Mouse (Mus musculus): ENCODE data around the gene Mlec.
"Not testable (repeated sequence)": the region's sequence is repeated elsewhere in the genome, so short reads cannot be mapped to it uniquely, and the experiment has no call there.

Gene Mlec

DNA sequence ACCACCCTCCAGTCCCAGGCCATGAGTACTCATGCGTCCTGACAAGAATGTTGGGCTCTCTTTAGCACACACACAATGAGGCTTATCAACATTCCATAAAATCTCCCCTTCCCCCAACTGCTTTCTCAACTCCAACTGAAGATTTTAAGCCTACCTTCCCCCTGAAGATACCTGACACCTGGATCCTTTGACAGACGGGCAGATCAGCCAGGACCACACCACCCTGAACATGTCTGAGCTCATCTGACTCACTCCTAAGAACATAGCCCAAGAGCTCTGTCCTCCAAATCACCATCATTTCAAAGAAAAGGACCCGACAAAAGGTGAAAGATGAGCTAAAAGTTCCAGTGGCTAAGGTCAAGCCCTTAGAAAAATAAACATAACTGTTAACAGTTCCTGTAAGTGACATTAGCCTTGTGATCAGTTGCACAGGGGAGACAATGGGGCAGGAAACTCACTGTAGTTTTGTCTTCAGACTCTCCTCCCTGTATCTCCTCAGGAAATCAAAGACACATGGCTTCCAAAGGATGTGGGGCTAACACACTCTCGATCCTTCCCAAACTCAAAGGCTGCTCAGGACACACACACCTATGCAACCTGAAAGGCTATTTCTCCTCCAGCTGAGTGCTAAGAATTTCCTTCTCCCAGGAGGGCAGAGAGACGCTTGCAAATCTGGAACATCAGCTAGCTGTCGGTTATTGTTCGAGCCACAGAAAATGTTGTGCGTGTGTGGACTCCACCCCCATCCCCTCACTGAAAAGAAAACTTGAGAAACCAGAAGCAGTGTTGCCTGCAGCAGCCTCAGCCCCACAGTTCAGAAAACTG is 5.6 kb downstream of the Mlec start:
- DNase-seq (ENCODE audit: extremely low spot score, low read depth, low spot score): no peak

DNA sequence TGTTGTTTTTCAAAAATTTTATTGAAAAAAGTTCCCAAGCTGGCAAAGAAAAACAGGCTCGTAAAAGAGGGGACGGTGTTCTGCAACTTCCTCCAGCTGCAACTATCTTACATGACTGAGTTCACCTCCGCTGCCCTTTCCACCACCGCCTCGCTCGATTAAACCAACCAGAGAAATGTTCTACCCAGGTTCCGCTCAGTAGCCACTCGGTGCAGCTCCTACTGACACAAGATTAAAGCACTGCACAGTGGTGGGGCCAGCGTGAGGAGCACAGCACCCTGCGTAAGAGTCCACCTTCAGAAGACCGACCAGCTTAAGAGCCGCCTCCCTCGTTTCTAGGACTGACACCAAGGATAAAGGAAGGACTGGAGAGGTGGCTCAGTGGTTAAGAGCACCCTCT is 6.5 kb downstream of the Mlec start:
- DNase-seq (ENCODE audit: extremely low spot score, low read depth, low spot score): no peak

DNA sequence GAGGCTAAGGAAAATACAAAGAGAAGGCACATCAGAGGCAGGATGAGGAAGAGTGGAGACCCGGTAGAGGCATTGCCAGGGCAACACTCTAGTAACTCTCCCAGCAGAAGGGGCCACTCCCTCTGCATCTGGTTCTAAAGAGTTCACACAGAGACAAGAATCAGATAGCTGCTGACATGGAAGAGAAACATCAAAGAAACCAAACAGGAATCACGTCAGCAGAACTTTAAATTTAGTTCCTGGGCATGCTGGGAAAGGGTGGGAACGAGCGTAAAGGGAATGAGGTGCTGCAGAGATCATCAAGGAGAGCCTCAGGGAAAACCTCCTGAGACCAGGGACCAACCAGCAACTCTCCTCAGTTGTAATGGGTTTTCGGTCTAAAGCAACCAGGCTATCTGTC is 7.0 kb downstream of the Mlec start:
- DNase-seq (ENCODE audit: extremely low spot score, low read depth, low spot score): no peak

DNA sequence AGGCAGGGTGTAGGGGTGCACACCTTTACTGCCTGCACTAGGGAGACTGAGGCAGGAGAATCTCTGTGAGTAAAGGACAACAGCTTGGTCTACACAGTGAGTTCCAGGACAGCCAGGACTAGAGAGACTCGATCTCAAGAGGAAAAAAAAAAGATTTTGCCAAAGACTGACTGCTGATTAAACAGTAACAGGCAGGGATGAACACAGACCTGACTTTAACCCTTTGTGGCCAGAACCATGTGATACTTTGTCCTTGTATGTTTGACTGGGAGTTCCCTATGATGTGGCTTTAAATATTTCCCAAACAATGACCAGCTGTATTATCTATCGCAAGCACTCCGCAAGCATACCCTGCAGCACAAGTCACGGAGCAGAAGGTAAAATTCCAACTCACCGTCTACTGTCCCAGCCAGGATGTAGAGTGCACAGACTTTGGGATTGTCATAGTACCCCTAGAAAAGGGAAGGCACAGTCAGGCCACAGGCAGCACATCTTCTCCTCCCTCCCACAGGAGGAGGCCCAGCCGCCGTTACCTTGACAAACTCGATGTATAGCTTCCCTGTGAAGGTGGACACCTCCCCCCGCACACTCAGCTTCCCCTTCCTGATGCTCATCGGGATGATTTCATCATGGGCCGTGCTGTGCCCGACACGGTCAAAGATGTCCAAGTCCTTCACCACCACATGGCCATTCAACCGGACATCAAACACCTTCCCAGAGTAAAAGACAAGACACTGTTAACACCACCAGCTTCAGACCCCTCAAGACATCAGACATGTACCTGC is 8.1 kb downstream of the Mlec start:
- DNase-seq (ENCODE audit: extremely low spot score, low read depth, low spot score): no peak

DNA sequence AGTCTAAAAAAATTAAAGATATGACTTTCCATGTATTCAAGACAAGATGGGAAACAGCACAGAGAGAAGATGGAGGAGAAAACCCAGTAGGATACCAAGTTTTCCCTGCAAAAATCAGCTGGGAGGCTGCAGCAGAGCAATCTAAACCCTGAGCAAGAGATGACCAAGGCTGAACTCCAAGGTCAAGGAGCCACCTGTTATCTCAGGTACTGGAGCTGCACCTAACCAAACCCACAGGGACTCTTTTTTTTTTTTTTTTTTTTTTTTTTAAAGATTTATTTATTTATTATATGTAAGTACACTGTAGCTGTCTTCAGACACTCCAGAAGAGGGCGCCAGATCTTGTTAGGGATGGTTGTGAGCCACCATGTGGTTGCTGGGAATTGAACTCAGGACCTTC is 9.1 kb downstream of the Mlec start:
- not testable (repeated sequence) for DNase-seq (ENCODE audit: extremely low spot score, low read depth, low spot score)

DNA sequence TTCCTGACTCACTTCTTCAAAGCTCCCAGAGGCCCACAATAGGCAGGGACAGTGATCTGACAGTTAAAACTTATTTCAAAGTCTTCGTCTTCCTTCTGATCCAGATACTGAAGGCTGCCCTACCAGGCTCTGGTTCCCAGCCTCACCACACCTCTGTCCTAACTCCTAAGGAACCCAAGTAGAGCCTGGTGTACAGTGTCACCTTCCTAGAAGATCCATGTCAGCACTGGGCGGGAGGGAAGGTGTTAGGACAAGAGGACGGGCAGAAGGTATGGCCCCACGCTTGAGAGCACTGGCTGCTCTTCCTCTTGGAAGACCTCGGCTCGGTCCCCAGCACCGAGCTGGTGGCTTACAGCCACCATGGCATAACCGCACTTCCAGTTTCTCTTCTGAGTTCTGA is 9.6 kb downstream of the Mlec start:
- DNase-seq (ENCODE audit: extremely low spot score, low read depth, low spot score): no peak

DNA sequence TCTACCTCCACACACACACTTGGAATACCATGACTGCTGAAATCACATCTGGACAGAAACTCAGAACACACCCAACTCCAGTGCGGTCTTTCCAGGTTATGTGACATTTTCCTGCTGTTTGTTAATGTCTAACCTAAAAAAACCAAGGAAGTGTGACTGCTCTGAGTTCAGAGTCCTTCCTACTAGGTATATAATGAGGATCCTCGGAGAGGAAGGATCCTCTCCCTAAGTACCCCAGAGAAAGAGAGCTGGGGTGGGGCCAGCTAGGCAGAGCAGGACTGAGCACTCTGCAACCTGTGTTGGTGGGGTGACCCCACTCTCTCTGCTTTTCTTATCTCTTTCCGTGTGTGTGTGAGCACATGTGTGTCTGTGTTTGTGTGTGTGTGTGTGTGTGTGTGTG is 10.6 kb downstream of the Mlec start:
- DNase-seq (ENCODE audit: extremely low spot score, low read depth, low spot score): no peak

DNA sequence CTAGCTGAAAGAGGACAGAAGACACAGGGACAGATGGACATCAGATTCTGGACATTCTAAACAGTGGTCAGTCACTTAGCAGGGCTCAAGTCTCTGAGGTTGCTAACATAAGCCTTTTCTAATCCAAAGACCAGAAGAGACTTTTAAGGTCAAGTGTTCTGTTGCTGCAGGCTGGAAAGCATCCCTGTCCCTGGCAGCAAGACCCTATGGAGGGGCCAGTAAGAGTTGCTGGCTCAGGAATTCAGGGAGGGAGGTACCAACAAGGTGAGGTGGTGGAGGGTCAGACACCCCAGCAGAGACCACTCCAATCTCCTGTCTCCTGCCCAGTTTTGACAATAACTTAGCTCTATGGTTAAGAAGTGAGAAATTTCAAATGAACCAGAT is 11.2 kb downstream of the Mlec start:
- DNase-seq (ENCODE audit: extremely low spot score, low read depth, low spot score): no peak

DNA sequence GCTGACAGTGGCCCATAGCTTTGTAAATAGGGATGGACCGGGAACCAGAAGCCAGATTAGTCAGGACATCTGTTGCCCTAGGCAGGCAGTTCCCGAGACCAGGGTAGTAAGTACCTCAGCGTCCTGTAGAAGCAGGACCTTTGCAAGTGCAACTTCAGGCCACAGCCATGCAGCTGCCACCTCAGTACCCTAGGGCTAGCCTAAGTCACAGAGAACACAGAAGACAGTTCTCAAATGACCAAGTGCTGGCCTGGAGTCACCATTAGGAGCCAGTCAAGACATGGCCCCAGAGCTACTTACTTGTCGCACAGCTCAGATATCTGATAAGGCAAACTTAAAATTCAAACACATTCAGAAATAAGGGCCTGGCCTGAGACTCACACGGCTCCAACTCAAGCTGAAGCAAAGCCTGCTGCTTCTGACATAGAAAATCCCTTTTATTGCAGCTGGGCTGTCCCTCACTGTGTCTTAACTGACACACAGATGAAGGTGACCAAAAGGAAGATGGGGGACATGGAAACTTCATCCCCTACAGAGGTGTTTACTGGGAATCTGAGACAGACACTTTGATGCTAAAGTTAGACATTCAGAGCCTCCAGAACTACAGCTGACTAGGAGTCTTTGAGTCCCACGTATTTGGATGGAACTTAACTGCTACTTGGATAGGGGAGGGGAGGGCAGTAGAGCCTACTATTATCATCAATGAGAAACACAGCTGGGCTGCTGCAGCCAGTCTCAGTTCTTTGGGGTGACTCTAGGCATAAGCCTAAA is 11.8 kb downstream of the Mlec start:
- DNase-seq (ENCODE audit: extremely low spot score, low read depth, low spot score): no peak

DNA sequence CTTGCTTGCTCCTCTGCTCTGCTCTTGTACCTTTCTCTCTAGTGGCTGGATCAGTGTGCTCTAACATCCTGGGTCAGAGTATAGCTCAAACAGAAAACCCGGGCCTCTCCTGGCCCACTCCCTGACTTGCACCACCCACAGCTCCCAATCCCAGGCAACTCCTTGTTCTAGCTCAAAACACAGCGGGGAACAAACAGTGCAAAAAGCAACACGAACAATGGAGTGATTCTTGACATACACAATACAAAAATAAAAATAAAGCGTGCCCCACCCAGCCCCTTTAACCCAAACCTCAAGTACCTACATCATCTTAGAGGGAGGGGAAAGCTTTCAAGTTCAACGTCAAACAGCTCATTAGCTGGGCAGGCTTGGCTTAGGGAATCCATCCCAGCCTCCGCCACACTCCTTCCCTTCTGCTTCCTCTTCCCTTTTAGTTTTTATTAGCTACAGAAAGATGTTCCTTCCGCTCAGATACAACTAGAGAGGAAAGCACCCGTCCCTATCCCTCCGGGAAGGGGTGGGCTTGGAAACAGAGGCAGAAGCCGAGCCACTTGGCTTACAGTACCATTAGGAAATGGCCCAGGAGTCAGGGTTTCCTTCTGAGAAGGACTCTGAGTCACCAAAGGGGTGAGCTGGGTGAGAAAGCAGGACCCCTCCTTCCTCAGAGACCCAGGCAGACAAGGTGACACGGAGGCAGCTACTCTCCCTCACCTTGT is 12.6 kb downstream of the Mlec start:
- DNase-seq (ENCODE audit: extremely low spot score, low read depth, low spot score): no peak

DNA sequence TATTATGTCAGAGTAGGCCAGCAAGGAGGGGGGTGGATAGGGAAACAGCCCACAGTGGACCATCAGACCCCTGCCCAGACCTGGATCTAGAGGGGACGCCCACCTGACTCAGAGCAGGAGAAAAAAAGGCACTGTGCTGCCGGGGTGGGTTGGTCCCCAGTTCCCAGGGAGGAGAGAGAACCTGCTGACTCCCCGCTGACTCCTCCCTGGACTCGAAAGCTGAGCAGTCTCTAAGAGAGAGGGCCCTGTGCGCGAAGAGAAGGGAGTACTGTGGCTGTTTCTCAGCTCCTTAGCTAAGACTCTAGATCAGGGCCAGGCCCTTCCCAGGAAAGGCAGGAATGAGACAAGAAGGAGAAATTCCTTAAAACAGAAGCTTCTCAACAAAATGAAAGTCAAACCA is 13.5 kb downstream of the Mlec start:
- no peak for DNase-seq (ENCODE audit: extremely low spot score, low read depth, low spot score)

DNA sequence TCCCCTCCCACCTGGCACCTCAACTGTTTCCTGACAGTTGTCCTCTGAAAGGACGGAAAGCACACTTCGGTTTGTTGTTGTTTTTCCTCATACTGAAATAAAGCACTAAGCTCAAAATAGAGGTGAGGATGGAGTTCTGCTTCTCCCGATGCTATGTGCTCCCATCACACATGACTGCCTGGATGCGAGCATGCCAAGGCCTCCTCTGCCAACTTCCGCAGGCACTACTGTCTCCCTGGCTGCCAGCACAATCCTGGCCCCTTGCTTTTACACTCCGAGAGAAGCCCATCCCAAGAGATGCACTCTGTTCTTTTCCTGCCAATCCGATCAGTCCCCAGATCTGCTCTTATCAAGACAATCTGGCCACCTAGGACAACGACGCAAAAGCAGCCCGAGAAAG is 14.4 kb downstream of the Mlec start:
- no peak for DNase-seq (ENCODE audit: extremely low spot score, low read depth, low spot score)

DNA sequence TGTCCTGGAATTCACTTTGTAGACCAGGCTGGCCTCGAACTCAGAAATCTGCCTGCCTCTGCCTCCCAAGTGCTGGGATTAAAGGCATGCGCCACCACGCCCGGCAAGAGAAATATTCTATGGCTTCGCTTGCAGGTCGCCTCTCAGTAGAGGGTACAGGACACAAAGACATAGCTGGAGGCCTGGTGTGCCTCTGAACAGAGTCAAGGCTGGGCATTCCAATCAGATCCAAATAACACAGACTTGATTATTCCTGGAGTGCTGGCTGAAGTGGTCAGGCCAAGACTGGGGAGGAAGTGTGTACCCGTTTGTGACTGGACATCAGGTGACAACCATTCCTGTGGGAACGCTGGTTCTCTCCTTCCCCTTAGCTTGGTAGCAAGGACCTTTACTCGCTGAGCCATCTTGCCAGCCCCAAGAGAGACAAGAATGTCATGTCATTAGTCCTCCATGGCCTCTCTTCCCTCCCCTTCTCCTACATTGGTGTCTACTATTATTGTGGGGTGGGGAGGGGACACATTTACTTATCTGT is 15.7 kb downstream of the Mlec start:
- no peak for DNase-seq (ENCODE audit: extremely low spot score, low read depth, low spot score)

DNA sequence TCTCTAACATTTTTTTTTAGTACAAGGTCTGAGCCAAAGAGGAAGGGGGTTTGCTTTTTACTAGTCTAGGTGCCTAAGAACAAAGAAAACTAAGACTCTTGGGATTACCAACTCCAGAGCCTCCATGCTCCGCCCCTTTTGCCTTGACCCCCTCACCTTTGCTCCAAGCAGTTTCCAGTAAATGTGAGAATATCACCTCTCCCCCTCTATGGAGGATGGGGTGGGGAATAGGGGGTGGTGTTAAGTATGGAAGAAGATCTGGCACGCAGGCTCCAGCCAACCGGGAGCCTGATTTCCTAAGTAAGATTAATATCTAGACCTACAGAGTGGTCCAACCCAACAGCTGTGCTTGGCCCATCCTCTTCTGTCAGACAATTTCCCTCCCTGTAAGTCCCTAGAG is 17.3 kb downstream of the Mlec start:
- no peak for DNase-seq (ENCODE audit: extremely low spot score, low read depth, low spot score)

DNA sequence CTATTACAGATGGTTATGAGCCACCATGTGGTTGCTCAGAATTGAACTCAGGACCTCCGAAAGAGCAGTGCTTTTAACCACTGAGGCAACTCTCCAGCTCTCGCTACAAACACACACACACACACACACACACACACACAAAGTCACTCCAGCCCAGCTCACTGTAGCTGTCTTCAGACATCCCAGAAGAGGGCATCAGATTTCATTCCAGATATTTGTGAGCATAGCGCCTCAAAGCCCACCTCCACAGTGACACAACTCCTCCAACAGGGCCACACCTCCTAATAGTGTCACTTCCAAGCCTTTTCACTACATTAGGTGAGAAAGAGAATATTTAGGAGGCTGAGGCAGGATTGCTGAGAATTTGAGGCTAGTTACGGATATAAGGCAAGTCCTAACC is 18.9 kb downstream of the Mlec start:
- no peak for DNase-seq (ENCODE audit: extremely low spot score, low read depth, low spot score)

DNA sequence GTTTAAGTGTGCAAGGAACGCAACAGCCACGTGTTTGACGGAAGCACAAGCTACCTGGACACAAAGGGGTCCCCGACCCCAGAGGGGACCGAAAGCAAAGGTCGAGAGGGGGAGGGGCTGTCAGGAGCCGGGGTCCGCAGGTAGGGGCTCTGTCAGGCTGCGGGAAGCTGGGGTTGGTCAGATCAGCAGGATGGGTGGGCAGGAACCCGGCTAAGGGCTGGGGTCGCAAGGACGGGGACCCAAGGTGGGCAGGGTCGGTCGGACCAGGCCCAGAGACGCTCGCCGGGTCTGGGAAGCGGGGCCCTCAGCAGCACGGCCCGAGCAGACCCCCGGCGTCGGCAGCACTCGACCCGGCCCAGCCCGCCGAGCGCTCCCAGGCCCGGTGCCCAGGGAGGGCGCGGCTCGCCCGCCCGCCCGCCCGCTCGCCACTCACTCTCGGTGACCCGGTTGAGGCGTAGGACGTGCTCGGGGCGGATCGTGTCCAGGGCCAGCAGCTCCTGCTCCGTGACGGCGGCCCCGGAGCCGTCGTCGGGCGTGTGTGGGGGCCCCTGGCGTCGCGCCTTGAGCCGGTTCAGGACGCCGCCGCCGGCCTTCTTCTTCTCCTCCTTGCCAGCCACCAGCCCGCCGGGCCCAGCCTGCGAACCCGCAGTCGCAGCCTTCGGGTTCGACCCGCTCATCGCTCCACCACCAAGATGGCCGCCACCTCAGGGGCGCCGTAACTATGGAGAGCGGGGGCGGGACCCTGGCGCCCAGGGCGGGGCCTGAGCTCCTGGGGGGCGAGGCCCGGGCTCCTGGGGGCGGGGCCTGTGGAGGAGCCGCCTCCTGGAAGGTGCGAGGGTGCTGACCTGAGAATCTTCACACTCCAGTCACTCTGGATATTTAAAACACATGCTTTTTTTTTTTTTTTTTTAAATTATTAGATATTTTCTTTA is 23.5 kb downstream of the Mlec start, which contains the start of gene Unc119b:
TSS of gene Unc119b (minus strand) at position 742 of the 932 bp plus-strand sequence.
- no peak for DNase-seq (ENCODE audit: extremely low spot score, low read depth, low spot score)

DNA sequence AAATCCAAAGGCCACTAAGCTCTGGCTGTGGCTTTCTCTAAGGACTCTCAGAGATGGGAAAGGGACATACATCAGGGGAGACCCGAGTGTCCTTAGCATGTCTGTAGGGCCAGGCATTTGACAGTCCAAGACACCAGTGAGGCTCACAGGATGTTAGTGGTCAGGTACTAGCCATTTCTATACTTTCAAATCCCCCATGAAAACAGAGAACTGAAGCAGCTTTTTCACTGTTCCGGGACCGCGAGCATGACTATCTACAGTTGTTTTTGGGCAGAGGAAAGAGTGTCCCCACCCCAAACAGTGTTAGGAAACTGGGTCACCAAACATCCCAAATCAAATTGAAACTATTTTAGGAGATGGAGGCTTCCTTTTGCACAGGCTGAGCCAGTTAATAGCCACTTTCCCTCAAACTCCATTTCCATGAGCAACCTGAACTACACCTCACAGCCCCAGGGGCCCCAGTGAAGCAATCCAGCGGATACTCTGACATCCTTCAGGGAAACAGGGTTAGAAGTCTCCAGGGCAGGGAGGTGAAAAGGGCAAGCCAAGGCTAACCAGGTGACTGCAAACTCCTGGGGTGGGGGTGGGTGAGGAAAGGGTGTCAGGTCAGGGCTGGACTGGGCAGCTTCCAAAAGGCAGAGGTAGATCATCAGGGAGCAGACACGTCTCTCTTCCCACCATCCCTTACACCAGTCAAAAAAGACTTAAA is 24.5 kb downstream of the Mlec start:
- DNase-seq (ENCODE audit: extremely low spot score, low read depth, low spot score): no peak

DNA sequence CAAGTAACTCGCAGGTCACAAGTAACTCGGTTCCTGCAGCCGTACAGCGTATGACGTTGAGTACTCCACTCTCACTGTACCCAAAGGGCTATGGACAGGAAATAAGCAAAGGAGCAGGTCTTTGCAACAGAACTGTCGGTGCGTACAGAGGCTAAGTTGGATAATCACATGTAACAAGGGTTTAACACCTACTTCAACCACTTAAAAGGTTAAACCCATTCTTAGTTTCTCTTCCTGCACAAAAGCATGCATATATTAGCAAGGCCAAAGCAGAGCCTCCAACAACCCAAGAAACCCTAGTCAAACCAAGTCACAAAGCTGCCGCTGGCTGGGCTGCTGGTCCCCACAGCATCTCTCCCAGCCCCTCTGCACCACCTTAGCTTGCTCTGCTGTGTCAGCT is 25.5 kb downstream of the Mlec start:
- no peak for DNase-seq (ENCODE audit: extremely low spot score, low read depth, low spot score)

DNA sequence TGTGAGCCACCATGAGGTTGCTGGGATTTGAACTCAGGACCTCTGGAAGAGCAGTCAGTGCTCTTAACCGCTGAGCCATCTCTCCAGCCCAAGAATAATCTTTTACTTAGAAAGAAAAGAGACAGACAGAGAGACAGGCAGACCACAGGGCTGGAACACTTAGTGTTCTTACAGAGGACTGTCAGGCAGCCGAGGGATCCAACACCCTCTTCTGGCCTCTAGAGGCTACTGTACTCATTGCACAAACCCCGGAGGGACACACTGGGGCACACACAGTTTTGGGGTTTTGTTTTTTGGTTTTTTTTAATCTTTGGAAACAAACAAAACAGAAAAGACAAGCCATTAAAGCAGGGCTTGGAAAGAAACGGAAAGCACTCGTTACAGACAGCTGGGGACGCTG is 28.7 kb downstream of the Mlec start:
- no peak for DNase-seq (ENCODE audit: extremely low spot score, low read depth, low spot score)

Measured in hindlimb bud, embryonic 11.5 days (tissue).